Mouse (Mus musculus) heart, embryonic 11.5 days (tissue): Measurements from ENCODE around the gene Cdc42bpb. TPM values are rescaled to one million over a fixed set of nuclear protein-coding genes. Genes with fewer than 3 reads are reported as not detected.

Source experiments
- ATAC-seq: fragments of 200-750 bp; cut with Nextera tagmentation; replicated peaks from 2 replicates; pipeline ENCODE4 v1.8.0; 2017; ENCODE audit warnings: moderate library complexity; ENCODE audit not compliant: insufficient number of reproducible peaks, low FRiP score, low TSS enrichment
- H3K27ac ChIP-seq: fragments of 300-500 bp; sonication (generic); 2 replicates; pipeline ENCODE4 v1.5.1; 2014; ENCODE audit warnings: mild to moderate bottlenecking, low read depth, low read length
- H3K27me3 ChIP-seq: fragments of 300-500 bp; sonication (generic); 2 replicates; pipeline ENCODE4 v1.6.1; 2014; ENCODE audit warnings: mild to moderate bottlenecking, low read length, mixed read lengths; ENCODE audit not compliant: control insufficient read depth, insufficient read depth
- H3K36me3 ChIP-seq: fragments of 300-500 bp; sonication (generic); 2 replicates; pipeline ENCODE4 v1.6.1; 2014; ENCODE audit warnings: mild to moderate bottlenecking, low read length, moderate library complexity, mixed read lengths; ENCODE audit not compliant: control insufficient read depth, insufficient read depth
- H3K4me1 ChIP-seq: fragments of 300-500 bp; sonication (generic); 2 replicates; pipeline ENCODE4 v1.6.1; 2014; ENCODE audit warnings: low read length; ENCODE audit not compliant: control insufficient read depth, insufficient read depth
- H3K4me2 ChIP-seq: fragments of 300-500 bp; sonication (generic); 2 replicates; pipeline ENCODE4 v1.6.1; 2014; ENCODE audit warnings: mild to moderate bottlenecking, moderate library complexity
- H3K4me3 ChIP-seq: fragments of 300-500 bp; sonication (generic); 2 replicates; pipeline ENCODE4 v1.5.1; 2014; ENCODE audit warnings: low read depth, low read length
- H3K9ac ChIP-seq: fragments of 300-500 bp; sonication (generic); 2 replicates; pipeline ENCODE4 v1.6.1; 2014; ENCODE audit warnings: mild to moderate bottlenecking, low read depth, low read length, moderate library complexity
- H3K9me3 ChIP-seq: fragments of 300-500 bp; sonication (generic); replicated peaks from 2 replicates; pipeline ENCODE4 v1.6.1; 2016; ENCODE audit warnings: low read length; ENCODE audit not compliant: control insufficient read depth
- WGBS: fragments of 180-500 bp; shearing (Covaris S2); extraction: QIAGEN DNeasy Blood & Tissue Kit; methylation state at CpG from one replicate; pipeline ENCODE4 v1.1.7; 2014; ENCODE audit not compliant: insufficient replicate concordance; 5-methylcytosine and 5-hydroxymethylcytosine counted together
- polyA plus RNA-seq: library from polyadenylated mRNA; unstranded; fragments of >200 nt; fragmentation: Nextera tagmentation; extraction: Ambion mirVana; gene quantifications from 2 replicates; pipeline ENCODE4 v1.2.1, GENCODE M21; 2014

Gene Cdc42bpb
- polyA plus RNA-seq, 1 experiment from 2014 or later: 33.2 TPM

- peak; percentile 33 for ATAC-seq
Observed at GRCm38 (mm10) chr12:111376826-111377331, 639 bp downstream of the Cdc42bpb start.

DNA sequence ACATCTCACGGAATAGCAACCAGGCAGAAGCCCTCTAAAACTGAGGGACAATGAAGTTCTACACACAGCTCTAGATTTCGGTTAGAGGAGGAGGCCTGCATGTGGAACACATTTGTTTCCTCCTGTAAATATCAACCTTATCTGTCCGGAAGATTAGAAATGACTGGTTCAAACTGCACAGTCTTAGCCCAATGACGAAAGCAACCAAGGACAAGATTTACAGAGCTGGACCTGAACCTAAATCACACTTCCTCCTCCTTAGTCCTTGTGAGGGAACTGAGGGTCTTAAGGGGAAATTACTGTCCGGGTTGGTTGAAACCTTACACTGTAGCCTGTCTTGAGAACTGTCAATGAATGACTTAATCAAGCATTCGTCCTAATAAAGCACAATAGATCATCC lies 1.5 kb downstream of the Cdc42bpb start:
- WGBS: 24% methylated on average over 6 of the region's 6 CpGs
- Histone ChIP-seq H3K4me1 (peaks cover 27% of the 10 kb centered on the region), H3K27ac (0 out of 2 replicates have a peak overlapping the region, but pooled peaks have one; percentile 30), H3K4me2 (peak overlapping the region; percentile 87), H3K9me3 (no peaks in the 10 kb centered on the region), H3K9ac (peak overlapping the region; percentile 96), H3K36me3 (no peaks in the 10 kb centered on the region), H3K4me3 (peak overlapping the region; percentile 99), H3K27me3 (no peaks in the 10 kb centered on the region)
- ATAC-seq: no peak

More at GRCm38 (mm10) chr12:111376826-111377331, 639 bp downstream of the Cdc42bpb start:
- H3K4me1 ChIP-seq: peaks cover 27% of the 10 kb centered on the region
- H3K9ac ChIP-seq: peak overlapping the region; percentile 96
- peak overlapping the region; percentile 99 for H3K4me3 ChIP-seq
- peak overlapping the region; percentile 97 for H3K27ac ChIP-seq
- under 1% methylated on average over 41 of the region's 49 CpGs for WGBS
- H3K4me2 ChIP-seq: peak overlapping the region; percentile 87
- no peaks in the 10 kb centered on the region for H3K27me3 ChIP-seq
- no peaks in the 10 kb centered on the region for H3K9me3 ChIP-seq
- no peaks in the 10 kb centered on the region for H3K36me3 ChIP-seq

GRCm38 (mm10) chr12:111375559-111375958 lies 2.0 kb downstream of the Cdc42bpb start:
- Histone ChIP-seq H3K4me1 (peaks cover 30% of the 10 kb centered on the region), H3K36me3 (no peaks in the 10 kb centered on the region), H3K27ac (0 out of 2 replicates have a peak overlapping the region, but pooled peaks have one; percentile 30), H3K27me3 (no peaks in the 10 kb centered on the region), H3K4me3 (peak overlapping the region; percentile 99), H3K9ac (peak overlapping the region; percentile 96), H3K4me2 (peak overlapping the region; percentile 87), H3K9me3 (no peaks in the 10 kb centered on the region)
- no peak for ATAC-seq
- 53% methylated on average over 12 of the region's 12 CpGs for WGBS

DNA sequence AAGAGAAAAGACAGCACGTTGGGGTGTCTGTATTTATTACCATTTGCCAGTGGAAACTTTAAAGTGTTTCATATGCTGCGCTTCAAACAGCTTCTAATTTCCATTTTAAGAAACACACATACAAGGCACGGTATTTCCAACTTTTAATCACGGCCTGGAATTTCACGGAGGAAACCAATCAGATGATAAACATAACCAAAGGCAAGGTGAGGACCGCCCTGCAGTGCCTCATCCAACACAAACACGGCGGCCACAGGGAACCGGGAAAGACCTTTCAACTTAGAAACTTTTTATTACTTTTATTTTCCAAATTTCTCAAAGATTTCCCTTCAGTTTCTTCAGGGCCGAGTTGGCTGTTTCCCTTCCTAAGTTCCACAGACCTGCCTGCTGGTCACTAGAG lies 2.8 kb downstream of the Cdc42bpb start:
- ATAC-seq: no peak
- no peaks in the 10 kb centered on the region for H3K36me3 ChIP-seq
- no peak overlapping the region for H3K9ac ChIP-seq
- no peaks in the 10 kb centered on the region for H3K27me3 ChIP-seq
- peak overlapping the region; percentile 87 for H3K4me2 ChIP-seq
- H3K9me3 ChIP-seq: no peaks in the 10 kb centered on the region
- whole genome bisulfite sequencing: 63% methylated on average over 10 of the region's 10 CpGs
- H3K4me1 ChIP-seq: peaks cover 35% of the 10 kb centered on the region
- no peak overlapping the region for H3K27ac ChIP-seq
- no peak overlapping the region for H3K4me3 ChIP-seq

DNA sequence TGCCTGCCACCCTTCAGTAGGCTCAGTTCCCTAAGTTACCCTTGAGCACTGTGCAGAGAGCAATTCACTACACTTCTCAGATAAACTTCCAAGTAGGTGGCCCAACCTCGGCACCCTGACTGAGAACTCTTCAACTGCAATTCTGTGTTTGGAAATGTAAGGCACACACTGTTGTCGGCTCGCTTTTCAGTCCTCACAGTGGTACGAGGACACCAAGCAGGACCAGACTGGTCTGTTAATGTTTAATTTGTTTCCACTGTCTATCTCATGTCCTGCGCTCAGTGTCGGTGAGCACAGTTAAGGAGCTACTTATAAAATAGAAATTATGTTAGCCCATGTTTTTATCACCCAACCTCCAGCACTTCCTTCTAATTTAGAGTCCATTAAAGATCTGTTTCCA lies 4.1 kb downstream of the Cdc42bpb start:
- no peak for ATAC-seq
- no peak overlapping the region for H3K4me2 ChIP-seq
- WGBS: 74% methylated on average over 6 of the region's 6 CpGs

GRCm38 (mm10) chr12:111371905-111372304 lies 5.6 kb downstream of the Cdc42bpb start:
- Histone ChIP-seq H3K4me1 (peaks cover 59% of the 10 kb centered on the region), H3K9ac (no peak overlapping the region), H3K4me3 (no peak overlapping the region), H3K9me3 (no peaks in the 10 kb centered on the region), H3K4me2 (no peak overlapping the region), H3K27me3 (no peaks in the 10 kb centered on the region), H3K36me3 (no peaks in the 10 kb centered on the region), H3K27ac (no peak overlapping the region)
- WGBS: 64% methylated on average over 7 of the region's 7 CpGs
- no peak for ATAC-seq

More for the DNA sequence above, 4.1 kb downstream of the Cdc42bpb start:
- Histone ChIP-seq H3K9ac (no peak overlapping the region), H3K4me3 (no peak overlapping the region), H3K27me3 (no peaks in the 10 kb centered on the region), H3K4me1 (peaks cover 47% of the 10 kb centered on the region), H3K27ac (no peak overlapping the region), H3K36me3 (no peaks in the 10 kb centered on the region), H3K9me3 (no peaks in the 10 kb centered on the region)

- H3K27ac ChIP-seq: no peak overlapping the region
- ATAC-seq: no peak
- H3K9ac ChIP-seq: no peak overlapping the region
- 50% methylated on average over 4 of the region's 4 CpGs for WGBS
- no peaks in the 10 kb centered on the region for H3K9me3 ChIP-seq
- H3K36me3 ChIP-seq: no peaks in the 10 kb centered on the region
- H3K4me2 ChIP-seq: no peak overlapping the region
- H3K4me1 ChIP-seq: peaks cover 59% of the 10 kb centered on the region
- no peaks in the 10 kb centered on the region for H3K27me3 ChIP-seq
- no peak overlapping the region for H3K4me3 ChIP-seq
Observed at GRCm38 (mm10) chr12:111370249-111370648, 7.3 kb downstream of the Cdc42bpb start.

DNA sequence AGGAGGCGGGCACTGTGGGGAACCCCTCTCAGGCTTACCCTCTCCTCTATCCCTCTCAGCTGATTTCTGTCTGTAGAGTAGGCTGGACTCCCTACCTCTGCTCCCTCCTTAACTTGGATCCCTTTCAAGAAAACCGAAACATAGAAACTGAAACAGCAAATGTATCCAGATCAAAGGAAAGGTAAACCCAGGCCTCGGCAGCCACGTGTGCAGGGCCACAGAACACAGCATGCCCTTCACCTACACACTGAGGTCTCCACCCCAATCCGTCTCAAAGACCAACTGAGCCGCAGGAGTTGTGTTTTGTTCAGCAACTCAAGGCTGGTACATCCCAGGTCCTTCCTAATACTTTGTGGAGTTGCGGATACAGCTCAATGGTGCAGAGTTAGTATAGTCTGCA lies 10.5 kb downstream of the Cdc42bpb start:
- no peaks in the 10 kb centered on the region for H3K36me3 ChIP-seq
- no peak overlapping the region for H3K4me3 ChIP-seq
- H3K9ac ChIP-seq: no peak overlapping the region
- H3K27ac ChIP-seq: no peak overlapping the region
- H3K4me2 ChIP-seq: no peak overlapping the region
- H3K27me3 ChIP-seq: no peaks in the 10 kb centered on the region
- H3K9me3 ChIP-seq: no peaks in the 10 kb centered on the region
- ATAC-seq: no peak
- H3K4me1 ChIP-seq: peaks cover 46% of the 10 kb centered on the region
- WGBS: 75% methylated on average over 7 of the region's 7 CpGs

DNA sequence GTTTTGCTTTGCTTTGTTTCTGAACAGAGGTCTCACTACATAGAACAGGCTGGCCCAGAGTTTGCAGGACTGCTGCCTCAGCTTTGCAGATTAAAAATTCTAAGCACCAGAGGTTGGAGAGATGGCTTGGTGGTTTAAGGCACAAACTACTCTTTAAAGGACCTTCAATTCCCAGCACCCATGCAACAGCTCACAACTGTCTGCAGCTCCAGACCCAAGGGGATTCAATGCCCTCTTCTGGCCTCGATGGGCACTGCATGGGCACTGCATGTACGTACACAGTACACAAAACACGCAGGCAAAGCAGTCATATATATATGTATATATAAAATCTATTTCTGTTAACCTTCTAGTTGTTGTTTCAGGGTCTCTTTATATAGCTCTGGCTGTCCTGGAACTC lies 13.3 kb downstream of the Cdc42bpb start:
- Histone ChIP-seq H3K9ac (no peak overlapping the region), H3K4me3 (no peak overlapping the region), H3K4me1 (peaks cover 50% of the 10 kb centered on the region), H3K27ac (no peak overlapping the region), H3K27me3 (no peaks in the 10 kb centered on the region), H3K4me2 (no peak overlapping the region), H3K9me3 (no peaks in the 10 kb centered on the region), H3K36me3 (no peaks in the 10 kb centered on the region)
- ATAC-seq: no peak
- 77% methylated on average over 3 of the region's 3 CpGs for WGBS
